Mouse (Mus musculus) G1E-ER4 (cell line): ENCODE data around the gene Spib. TPM values are rescaled to one million over a fixed set of nuclear protein-coding genes. Genes with fewer than 3 reads are reported as not detected.

Experiments
- GATA1 ChIP-seq: IDR thresholded peaks from one replicate; pipeline ENCODE4 v1.8.0; 2012; ENCODE audit warnings: low read length, inconsistent platforms
- polyA plus RNA-seq: library from polyadenylated mRNA; stranded (reverse); fragments of >175 nt; gene quantifications from 2 replicates; pipeline ENCODE4 v1.2.3, GENCODE M21; 2012

The Spib gene
- polyA plus RNA-seq, 1 experiment: 0.33 TPM

GRCm38 (mm10) chr7:44552141-44552908 is 20.5 kb upstream of the Spib start:
- no peak for TF ChIP-seq GATA1

- no peak for TF ChIP-seq GATA1
Measured at GRCm38 (mm10) chr7:44551731-44552130, 19.9 kb upstream of the Spib start.

- no peak for TF ChIP-seq GATA1
Measured at GRCm38 (mm10) chr7:44551301-44551700, 19.4 kb upstream of the Spib start.

- TF ChIP-seq GATA1: no peak
Measured at GRCm38 (mm10) chr7:44550409-44550678, 18.5 kb upstream of the Spib start.

GRCm38 (mm10) chr7:44549621-44550408 is 17.9 kb upstream of the Spib start:
- no peak for TF ChIP-seq GATA1

GRCm38 (mm10) chr7:44548497-44549087 is 16.7 kb upstream of the Spib start, which contains the start of gene Pold1:
TSS of gene Pold1 (minus strand) at chr7:44548849.
- TF ChIP-seq GATA1: no peak

GRCm38 (mm10) chr7:44547725-44548124 is 15.9 kb upstream of the Spib start:
- TF ChIP-seq GATA1: no peak

- TF ChIP-seq GATA1: no peak
Measured at GRCm38 (mm10) chr7:44547041-44547440, 15.2 kb upstream of the Spib start.

GRCm38 (mm10) chr7:44546274-44546673 is 14.4 kb upstream of the Spib start:
- TF ChIP-seq GATA1: no peak

GRCm38 (mm10) chr7:44543071-44543470 is 11.2 kb upstream of the Spib start:
- TF ChIP-seq GATA1: no peak

- TF ChIP-seq GATA1: no peak
Measured at GRCm38 (mm10) chr7:44542555-44542954, 10.7 kb upstream of the Spib start.

- TF ChIP-seq GATA1: no peak
Measured at GRCm38 (mm10) chr7:44538756-44539624, 7.1 kb upstream of the Spib start.

GRCm38 (mm10) chr7:44537496-44537895 is 5.6 kb upstream of the Spib start:
- TF ChIP-seq GATA1: no peak

GRCm38 (mm10) chr7:44537009-44537408 is 5.1 kb upstream of the Spib start:
- no peak for TF ChIP-seq GATA1

- TF ChIP-seq GATA1: no peak
Measured at GRCm38 (mm10) chr7:44536590-44536968, 4.7 kb upstream of the Spib start.
